Mouse (Mus musculus): Measurements from ENCODE around the gene 1700016K19Rik. TPM values are rescaled to one million over a fixed set of nuclear protein-coding genes. Genes with fewer than 3 reads are reported as not detected.

The 1700016K19Rik gene
- polyA plus RNA-seq, 1 experiment from 2014 or later, result not detected

DNA sequence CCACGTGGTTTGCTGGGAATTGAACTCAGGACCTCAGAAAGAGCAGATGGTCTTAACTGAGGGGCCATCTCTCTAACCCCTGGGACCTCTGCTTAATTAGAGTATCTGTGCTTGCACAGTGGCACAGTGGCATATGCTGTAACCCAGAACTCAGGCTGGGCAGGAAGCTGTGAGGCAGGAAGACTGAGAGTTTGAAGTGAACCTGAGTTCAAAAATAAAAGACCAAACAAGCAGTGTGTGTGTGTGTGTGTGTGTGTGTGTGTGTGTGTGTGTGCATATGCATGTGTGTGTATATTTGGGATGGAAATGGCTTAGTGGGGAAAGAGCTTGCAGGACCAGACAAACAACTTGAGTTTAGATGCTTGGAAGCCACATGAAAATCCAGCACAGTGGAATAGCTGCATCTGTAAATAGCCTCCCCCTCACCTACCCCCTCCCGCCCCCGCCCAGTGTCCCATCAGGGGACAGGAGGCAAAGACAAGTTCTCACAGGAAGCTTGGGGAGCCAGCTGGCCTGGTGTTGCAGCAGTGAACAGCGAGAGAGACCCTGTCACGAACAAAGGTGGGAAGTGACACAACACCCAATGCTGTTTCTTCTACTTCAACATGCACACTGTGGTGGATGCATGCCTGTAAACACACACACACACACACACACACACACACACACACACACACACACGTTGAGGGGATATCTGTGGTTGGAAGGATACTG, 38.0 kb downstream of the 1700016K19Rik start:
- H3K36me3 ChIP-seq, result no peaks in the 10 kb centered on the region
- WGBS, result 26% methylated on average over 6 of the region's 6 CpGs
- H3K4me3 ChIP-seq, result no peak overlapping the region
- H3K4me1 ChIP-seq, result peaks cover 7% of the 10 kb centered on the region
- no peak for ATAC-seq (ENCODE audit: extremely low read depth, insufficient number of reproducible peaks, low FRiP score, low TSS enrichment)
- H3K9me3 ChIP-seq, result no peaks in the 10 kb centered on the region
- no peaks in the 10 kb centered on the region for H3K27me3 ChIP-seq (replicated peaks)
- no peak overlapping the region for H3K9ac ChIP-seq
- H3K4me2 ChIP-seq, result no peak overlapping the region
- H3K27ac ChIP-seq (replicated peaks), result no peak overlapping the region

DNA sequence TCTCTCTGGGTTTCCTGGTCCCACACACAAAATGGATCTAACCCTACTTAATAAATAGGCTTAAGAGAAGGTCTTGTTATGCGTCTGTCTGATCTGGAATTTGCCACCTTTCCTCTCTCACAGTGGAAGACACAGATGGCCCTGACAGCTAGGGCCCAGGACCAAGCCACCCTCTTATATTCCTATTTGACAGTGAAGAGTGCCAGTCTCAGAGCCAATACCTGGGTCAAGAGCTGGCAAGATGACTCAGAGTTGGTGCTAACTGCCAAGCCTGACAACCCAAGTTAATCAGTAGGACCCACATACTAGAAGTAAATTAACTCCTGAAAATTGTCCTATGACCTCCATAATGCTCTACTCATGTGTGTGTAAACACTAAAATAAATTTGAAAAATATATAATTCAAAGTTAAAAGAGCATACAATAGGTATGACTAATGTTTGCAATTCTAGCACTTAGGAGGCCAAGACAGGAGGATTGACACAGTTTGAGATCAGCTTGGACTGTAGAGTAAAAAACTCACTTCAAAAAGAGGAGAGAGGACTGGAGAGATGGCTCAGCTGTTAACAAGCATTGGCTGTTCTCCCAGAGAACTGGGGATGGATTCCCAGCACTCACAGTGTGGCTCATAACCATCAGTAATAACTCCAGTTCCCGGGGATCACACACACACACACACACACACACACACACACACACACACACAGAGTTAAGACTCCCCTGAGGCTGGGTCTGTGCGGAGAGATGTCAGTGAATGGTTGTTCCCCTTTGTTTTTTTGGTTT, 39.8 kb downstream of the 1700016K19Rik start:
- Histone ChIP-seq H3K9ac (no peak overlapping the region), H3K4me3 (no peak overlapping the region), H3K27me3 (replicated peaks) (no peaks in the 10 kb centered on the region), H3K27ac (replicated peaks) (no peak overlapping the region), H3K36me3 (no peaks in the 10 kb centered on the region), H3K4me1 (peaks cover 16% of the 10 kb centered on the region), H3K9me3 (no peaks in the 10 kb centered on the region), H3K4me2 (no peak overlapping the region)
- ATAC-seq (ENCODE audit: extremely low read depth, insufficient number of reproducible peaks, low FRiP score, low TSS enrichment), result no peak
- 74% methylated on average over 3 of the region's 3 CpGs for WGBS

DNA sequence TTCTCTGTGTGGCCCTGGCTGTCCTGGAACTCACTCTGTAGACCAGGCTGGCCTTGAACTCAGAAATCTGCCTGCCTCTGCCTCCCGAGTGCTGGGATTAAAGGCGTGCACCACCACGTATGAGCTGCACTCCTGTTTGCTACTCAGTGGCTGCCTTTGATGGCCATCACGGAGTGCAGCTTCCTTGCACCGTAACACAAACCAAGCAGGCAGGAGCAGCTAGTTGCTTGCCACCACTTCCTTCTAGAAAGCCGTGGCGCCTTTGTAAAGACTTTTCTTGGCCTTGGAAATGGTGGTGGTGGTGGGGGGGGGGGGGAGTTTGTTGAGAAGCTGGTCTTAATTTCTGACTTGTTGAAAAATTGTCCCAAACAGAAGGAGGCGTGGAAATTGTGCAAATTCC, 40.4 kb downstream of the 1700016K19Rik start:
- 79% methylated on average over 8 of the region's 8 CpGs for WGBS
- Histone ChIP-seq H3K36me3 (peaks cover 3% of the 10 kb centered on the region), H3K4me1 (peaks cover 16% of the 10 kb centered on the region), H3K9me3 (no peaks in the 10 kb centered on the region), H3K27ac (replicated peaks) (no peak overlapping the region), H3K4me2 (no peak overlapping the region), H3K4me3 (no peak overlapping the region), H3K27me3 (replicated peaks) (no peaks in the 10 kb centered on the region), H3K9ac (no peak overlapping the region)
- ATAC-seq (ENCODE audit: extremely low read depth, insufficient number of reproducible peaks, low FRiP score, low TSS enrichment), result no peak

DNA sequence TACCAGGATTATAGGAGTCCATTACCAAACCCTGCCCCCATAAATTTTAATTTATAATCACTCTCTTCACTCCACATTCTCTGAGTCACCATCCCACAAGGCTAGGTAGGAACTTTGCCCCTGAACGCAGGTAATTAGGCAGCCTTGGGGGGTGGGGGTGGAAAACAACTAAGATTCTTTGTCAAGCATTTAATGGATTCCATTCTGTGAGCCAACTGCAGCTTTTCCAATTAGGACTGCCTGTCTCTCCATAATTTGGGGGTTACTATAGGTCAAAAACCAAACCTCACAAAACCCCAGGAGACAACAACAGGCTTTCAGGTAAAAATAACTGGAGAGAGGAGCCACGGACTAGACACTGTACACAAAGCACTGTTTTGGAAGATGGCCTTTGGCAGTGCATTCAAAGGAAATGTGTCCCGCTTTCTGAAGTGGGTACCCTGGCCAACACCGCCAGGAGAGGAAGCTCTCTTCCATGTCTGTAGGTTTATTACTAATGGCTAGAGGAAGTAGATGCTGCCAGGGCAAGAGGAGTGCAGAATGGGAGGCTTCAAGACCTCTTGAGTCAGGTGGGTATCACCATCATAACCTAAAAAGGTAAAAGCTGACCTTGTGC, 41.2 kb downstream of the 1700016K19Rik start:
- H3K4me3 ChIP-seq, result no peak overlapping the region
- H3K4me1 ChIP-seq, result peaks cover 19% of the 10 kb centered on the region
- H3K27me3 ChIP-seq (replicated peaks), result no peaks in the 10 kb centered on the region
- 85% methylated on average over 4 of the region's 4 CpGs for WGBS
- no peak overlapping the region for H3K9ac ChIP-seq
- peaks cover 11% of the 10 kb centered on the region for H3K36me3 ChIP-seq
- no peak for ATAC-seq (ENCODE audit: extremely low read depth, insufficient number of reproducible peaks, low FRiP score, low TSS enrichment)
- H3K27ac ChIP-seq (replicated peaks), result no peak overlapping the region
- no peaks in the 10 kb centered on the region for H3K9me3 ChIP-seq
- H3K4me2 ChIP-seq, result no peak overlapping the region

DNA sequence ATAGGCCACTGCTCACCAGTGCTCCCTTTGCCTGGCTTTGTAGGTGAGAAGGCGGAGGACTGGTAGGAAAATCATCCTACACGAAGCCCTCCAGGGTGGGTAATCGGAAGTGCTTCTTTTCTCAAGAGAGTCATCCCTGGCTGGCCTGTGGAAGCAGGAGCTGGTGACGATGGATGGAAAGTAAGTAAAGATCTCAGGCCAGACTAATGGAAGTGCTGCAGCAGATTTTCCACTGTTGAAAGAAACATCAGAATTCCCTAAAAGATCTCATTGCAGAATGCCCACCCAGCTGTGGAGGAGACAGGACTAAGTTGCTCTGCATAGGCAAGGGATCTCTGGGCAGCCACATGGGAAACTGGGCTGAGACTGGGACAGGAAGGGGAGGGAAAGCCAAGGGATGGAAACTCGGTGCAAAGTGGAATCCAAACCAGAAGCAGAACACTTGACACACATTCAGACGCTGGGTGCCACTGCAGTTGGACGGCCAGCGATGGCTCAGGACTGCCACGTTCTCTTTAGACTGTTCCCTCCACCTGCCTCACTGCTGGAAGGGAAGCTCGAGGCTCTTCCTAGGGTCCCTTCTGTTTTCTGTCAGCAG, 42.4 kb downstream of the 1700016K19Rik start:
- H3K4me1 ChIP-seq, result peaks cover 19% of the 10 kb centered on the region
- H3K9ac ChIP-seq, result no peak overlapping the region
- H3K4me2 ChIP-seq, result no peak overlapping the region
- no peak overlapping the region for H3K4me3 ChIP-seq
- H3K9me3 ChIP-seq, result no peaks in the 10 kb centered on the region
- H3K36me3 ChIP-seq, result peaks cover 24% of the 10 kb centered on the region
- WGBS, result 48% methylated on average over 10 of the region's 10 CpGs
- no peak for ATAC-seq (ENCODE audit: extremely low read depth, insufficient number of reproducible peaks, low FRiP score, low TSS enrichment)
- no peaks in the 10 kb centered on the region for H3K27me3 ChIP-seq (replicated peaks)
- no peak overlapping the region for H3K27ac ChIP-seq (replicated peaks)

DNA sequence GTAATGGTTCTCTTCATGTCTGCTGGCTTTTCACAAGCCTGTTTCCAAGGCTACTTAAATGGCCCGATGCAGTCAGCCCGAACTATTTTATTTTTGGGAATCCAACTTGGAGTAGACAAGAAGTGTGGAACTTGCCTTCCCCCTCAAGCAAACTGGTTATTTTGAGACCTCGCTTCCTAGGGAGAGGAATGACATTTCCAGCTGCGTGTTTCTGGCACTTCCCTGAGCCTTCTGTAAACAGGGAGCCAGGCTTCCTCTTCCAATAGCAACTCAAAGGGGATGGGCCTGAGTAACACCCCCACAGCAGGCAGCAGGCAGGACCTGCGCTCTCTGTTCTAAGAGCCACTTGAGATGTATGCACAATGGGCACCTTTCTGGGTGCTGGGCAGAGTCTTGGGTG, 43.2 kb downstream of the 1700016K19Rik start:
- 20% methylated on average over 5 of the region's 5 CpGs for WGBS

DNA sequence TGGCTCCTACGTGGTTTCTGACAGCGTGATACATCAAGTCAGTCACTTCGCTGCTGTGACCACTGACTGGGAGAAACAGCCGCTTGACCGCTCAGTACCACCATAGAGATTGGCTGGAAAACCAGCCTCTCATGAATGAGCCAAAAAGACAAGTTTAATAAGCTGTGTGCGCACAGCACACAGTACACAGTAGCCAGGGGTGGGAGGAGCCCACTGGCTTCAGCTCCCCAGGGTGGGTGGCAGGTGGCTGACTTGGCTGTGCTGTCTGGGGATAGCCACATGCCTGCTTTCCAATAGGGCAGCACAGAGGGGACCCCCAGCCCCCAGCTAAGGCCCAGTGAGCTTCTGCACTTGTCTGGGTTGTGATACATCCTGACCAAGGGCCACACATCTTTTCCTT, 44.8 kb downstream of the 1700016K19Rik start:
- no peak overlapping the region for H3K4me2 ChIP-seq
- no peaks in the 10 kb centered on the region for H3K9me3 ChIP-seq
- no peaks in the 10 kb centered on the region for H3K27me3 ChIP-seq (replicated peaks)
- H3K4me3 ChIP-seq, result no peak overlapping the region
- H3K4me1 ChIP-seq, result peaks cover 19% of the 10 kb centered on the region
- H3K27ac ChIP-seq (replicated peaks), result no peak overlapping the region
- WGBS, result 82% methylated on average over 6 of the region's 6 CpGs
- peaks cover 27% of the 10 kb centered on the region for H3K36me3 ChIP-seq
- no peak for ATAC-seq (ENCODE audit: extremely low read depth, insufficient number of reproducible peaks, low FRiP score, low TSS enrichment)
- H3K9ac ChIP-seq, result no peak overlapping the region

More for the DNA sequence above, 43.2 kb downstream of the 1700016K19Rik start:
- Histone ChIP-seq H3K36me3 (peaks cover 24% of the 10 kb centered on the region), H3K27ac (replicated peaks) (peak overlapping the region; percentile 20; the same call in 1 of the 2 replicates), H3K9ac (peak overlapping the region; percentile 33; the same call in 1 of the 2 replicates), H3K4me1 (peaks cover 19% of the 10 kb centered on the region), H3K4me3 (no peak overlapping the region), H3K27me3 (replicated peaks) (no peaks in the 10 kb centered on the region), H3K9me3 (no peaks in the 10 kb centered on the region), H3K4me2 (peak overlapping the region; percentile 13)
- no peak for ATAC-seq (ENCODE audit: extremely low read depth, insufficient number of reproducible peaks, low FRiP score, low TSS enrichment)

DNA sequence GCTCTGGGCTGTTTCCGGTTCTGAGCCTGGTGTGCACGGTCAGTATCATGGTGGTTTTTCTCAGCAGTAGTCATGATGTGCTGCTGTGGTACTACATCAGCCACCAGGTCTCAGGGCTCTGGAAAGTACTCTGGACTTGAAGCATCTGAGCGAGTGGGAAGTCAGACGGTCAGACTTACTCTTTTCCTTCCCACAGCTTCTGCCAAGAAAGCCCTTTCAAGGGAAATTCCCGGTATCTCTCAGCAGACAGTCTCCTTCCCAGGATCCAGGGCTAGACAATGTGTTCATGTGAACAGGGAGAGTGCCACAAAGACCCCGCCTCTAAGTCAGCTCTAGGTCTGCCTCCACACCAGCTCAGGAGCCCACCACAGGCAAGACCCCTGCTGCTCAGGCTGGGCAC, 45.7 kb downstream of the 1700016K19Rik start:
- no peak overlapping the region for H3K4me2 ChIP-seq
- no peak overlapping the region for H3K4me3 ChIP-seq
- WGBS, result 60% methylated on average over 6 of the region's 6 CpGs
- no peaks in the 10 kb centered on the region for H3K27me3 ChIP-seq (replicated peaks)
- peaks cover 27% of the 10 kb centered on the region for H3K36me3 ChIP-seq
- no peak overlapping the region for H3K9ac ChIP-seq
- peaks cover 19% of the 10 kb centered on the region for H3K4me1 ChIP-seq
- H3K9me3 ChIP-seq, result no peaks in the 10 kb centered on the region
- H3K27ac ChIP-seq (replicated peaks), result no peak overlapping the region
- no peak for ATAC-seq (ENCODE audit: extremely low read depth, insufficient number of reproducible peaks, low FRiP score, low TSS enrichment)

DNA sequence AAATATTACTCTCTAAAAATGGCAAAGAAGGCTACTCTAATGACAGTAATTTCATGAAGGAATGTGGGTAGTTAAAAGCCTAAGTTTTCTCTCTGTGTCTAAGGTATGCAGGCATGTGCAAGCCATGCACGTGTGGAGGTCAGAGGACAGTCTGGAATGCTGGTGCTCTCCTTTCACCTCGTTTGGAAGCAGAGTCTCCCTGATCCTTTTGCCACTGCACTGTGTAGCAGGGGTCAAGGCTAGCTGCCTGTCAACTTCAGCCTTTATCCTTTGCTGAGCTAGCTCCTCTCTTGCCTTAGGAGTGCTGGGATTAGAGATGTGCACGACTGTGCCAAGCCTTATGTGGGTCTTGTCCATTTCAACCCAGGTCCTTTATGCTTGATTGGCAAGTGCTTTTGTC, 50.8 kb downstream of the 1700016K19Rik start:
- peaks cover 25% of the 10 kb centered on the region for H3K36me3 ChIP-seq
- H3K27ac ChIP-seq (replicated peaks), result no peak overlapping the region
- no peaks in the 10 kb centered on the region for H3K9me3 ChIP-seq
- H3K9ac ChIP-seq, result no peak overlapping the region
- no peak overlapping the region for H3K4me3 ChIP-seq
- no peaks in the 10 kb centered on the region for H3K27me3 ChIP-seq (replicated peaks)
- no peak overlapping the region for H3K4me2 ChIP-seq
- WGBS, result 37% methylated on average over 3 of the region's 3 CpGs
- 0 out of 2 replicates have a peak, but pooled peaks cover 1% of the 10 kb centered on the region for H3K4me1 ChIP-seq
- ATAC-seq (ENCODE audit: extremely low read depth, insufficient number of reproducible peaks, low FRiP score, low TSS enrichment), result no peak

DNA sequence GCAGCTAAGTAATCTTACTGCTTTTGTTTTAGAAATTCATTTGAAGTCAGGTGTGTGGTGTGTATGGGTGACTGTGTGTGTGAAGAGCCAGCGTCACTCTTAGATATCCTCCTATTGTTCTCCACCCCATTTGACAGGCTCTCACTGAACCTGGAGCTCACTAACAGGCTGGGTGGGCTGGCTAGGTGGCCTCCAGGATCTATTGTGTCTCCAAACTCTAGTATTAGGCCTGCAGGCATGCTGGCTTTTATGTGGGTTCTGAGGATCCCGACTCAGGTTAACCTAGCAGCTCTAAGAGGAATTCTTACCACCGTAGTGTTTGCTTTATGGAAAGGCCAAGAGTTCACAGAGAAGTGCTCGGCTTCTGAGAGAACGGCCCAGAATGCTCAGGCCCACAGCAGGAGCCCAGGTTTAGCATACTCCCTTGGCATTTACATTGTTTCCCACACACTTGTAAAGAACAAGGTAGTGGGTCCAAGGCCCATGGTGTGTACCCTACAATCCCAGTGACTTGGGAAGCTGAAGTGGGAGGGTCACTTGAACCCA, 51.3 kb downstream of the 1700016K19Rik start:
- Histone ChIP-seq H3K9ac (no peak overlapping the region), H3K9me3 (no peaks in the 10 kb centered on the region), H3K27me3 (replicated peaks) (no peaks in the 10 kb centered on the region), H3K27ac (replicated peaks) (no peak overlapping the region), H3K4me1 (no peaks in the 10 kb centered on the region), H3K4me2 (no peak overlapping the region), H3K36me3 (peaks cover 25% of the 10 kb centered on the region), H3K4me3 (no peak overlapping the region)
- no peak; the same call in 1 of the 2 replicates for ATAC-seq (ENCODE audit: extremely low read depth, insufficient number of reproducible peaks, low FRiP score, low TSS enrichment)
- WGBS, result 73% methylated on average over 5 of the region's 5 CpGs

DNA sequence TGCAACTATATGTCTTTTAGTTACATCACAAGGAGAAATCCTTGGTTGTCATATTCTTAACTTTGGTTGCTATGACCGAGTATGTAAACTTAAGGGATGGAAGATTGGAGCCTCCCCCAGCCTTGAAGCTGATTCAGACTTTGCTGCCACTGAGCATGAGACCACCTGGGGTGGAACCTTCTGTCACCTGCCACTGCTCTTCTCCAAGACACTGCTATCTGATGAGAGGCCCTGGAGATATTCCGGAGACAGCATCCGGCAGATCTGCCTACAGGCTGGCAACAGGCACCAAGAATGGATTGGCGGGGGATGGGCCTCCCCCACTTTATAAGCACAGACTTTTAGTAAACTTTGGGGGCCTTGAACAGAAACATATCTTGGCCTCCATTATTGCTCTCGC, 52.8 kb downstream of the 1700016K19Rik start:
- Histone ChIP-seq H3K4me2 (no peak overlapping the region), H3K9me3 (no peaks in the 10 kb centered on the region), H3K27me3 (replicated peaks) (no peaks in the 10 kb centered on the region), H3K27ac (replicated peaks) (no peak overlapping the region), H3K4me3 (no peak overlapping the region), H3K4me1 (no peaks in the 10 kb centered on the region), H3K36me3 (peaks cover 14% of the 10 kb centered on the region; the same call in 1 of the 2 replicates), H3K9ac (no peak overlapping the region)
- ATAC-seq (ENCODE audit: extremely low read depth, insufficient number of reproducible peaks, low FRiP score, low TSS enrichment), result no peak
- WGBS, result 81% methylated on average over 5 of the region's 5 CpGs

Data from heart, embryonic 13.5 days (tissue).